Mouse (Mus musculus) splenic B cell, adult 2 months (primary cell): ENCODE measurements around the gene Kbtbd6.

Experiments used
- DNase-seq: peaks from one replicate; pipeline ENCODE4 v3.0.0-alpha.2; 2011; ENCODE audit warnings: low read depth, low spot score
- H3K27me3 ChIP-seq: 2 replicates; pipeline ENCODE4 v1.6.1; 2012; ENCODE audit warnings: mild to moderate bottlenecking, low read length, moderate library complexity, mixed read lengths; ENCODE audit not compliant: control insufficient read depth, poor library complexity, insufficient read depth, severe bottlenecking
- H3K36me3 ChIP-seq: 2 replicates; pipeline ENCODE4 v1.6.1; 2012; ENCODE audit warnings: mild to moderate bottlenecking, low read length, moderate library complexity, mixed read lengths; ENCODE audit not compliant: control insufficient read depth, poor library complexity, insufficient read depth, severe bottlenecking

The Kbtbd6 gene

GRCm38 (mm10) chr14:79490246-79490645 is 38.6 kb downstream of the Kbtbd6 start:
- Histone ChIP-seq H3K27me3 (no peaks in the 10 kb centered on the region), H3K36me3 (no peaks in the 10 kb centered on the region)
- DNase-seq = no peak

GRCm38 (mm10) chr14:79494349-79494748 is 42.7 kb downstream of the Kbtbd6 start:
- Histone ChIP-seq H3K36me3 (no peaks in the 10 kb centered on the region), H3K27me3 (no peaks in the 10 kb centered on the region)
- DNase-seq = no peak

GRCm38 (mm10) chr14:79499326-79499725 is 47.7 kb downstream of the Kbtbd6 start:
- Histone ChIP-seq H3K27me3 (no peaks in the 10 kb centered on the region), H3K36me3 (no peaks in the 10 kb centered on the region)
- no peak for DNase-seq

- Histone ChIP-seq H3K36me3 (no peaks in the 10 kb centered on the region), H3K27me3 (no peaks in the 10 kb centered on the region)
- no peak for DNase-seq
These were observed 49.1 kb downstream of the Kbtbd6 start for GRCm38 (mm10) chr14:79500756-79501155.

- no peaks in the 10 kb centered on the region for H3K36me3 ChIP-seq
- DNase-seq = no peak
- no peaks in the 10 kb centered on the region for H3K27me3 ChIP-seq
These were observed 51.9 kb downstream of the Kbtbd6 start for GRCm38 (mm10) chr14:79503371-79504075.
